Mouse (Mus musculus) hindlimb bud, embryonic 11.5 days (tissue): Measurements from ENCODE around the gene Slc22a14.
"Not testable (repeated sequence)": the region's sequence is repeated elsewhere in the genome, so short reads cannot be mapped to it uniquely, and the experiment has no call there.

ENCODE experiments used
- DNase-seq: peaks from one replicate; pipeline ENCODE4 v3.0.0-alpha.2; 2012; ENCODE audit warnings: low read depth, low spot score; ENCODE audit errors: extremely low spot score

Gene Slc22a14

GRCm38 (mm10) chr9:119265373-119266120 lies 99.8 kb downstream of the Slc22a14 start:
- not testable (repeated sequence) for DNase-seq

DNA sequence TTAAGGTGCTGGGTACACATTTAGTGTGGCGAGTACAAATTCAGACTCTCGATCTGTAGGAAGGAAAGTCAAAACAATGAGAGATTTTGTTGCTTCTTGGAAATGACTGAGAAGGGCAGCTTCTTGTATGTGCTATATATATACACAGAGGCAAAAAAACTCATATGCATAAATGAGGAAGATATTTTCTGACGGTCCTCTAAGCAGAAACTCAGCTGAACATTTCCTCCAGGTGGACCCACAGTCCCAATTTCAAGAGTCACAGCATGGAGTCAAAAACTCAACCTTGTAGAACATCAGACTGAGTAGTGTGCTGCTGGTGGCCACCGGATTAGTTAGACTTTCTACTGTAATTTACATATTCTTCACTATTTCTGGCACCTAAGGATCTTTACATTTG lies 102.3 kb downstream of the Slc22a14 start:
- no peak for DNase-seq

- DNase-seq = no peak
These were observed 104.5 kb downstream of the Slc22a14 start for GRCm38 (mm10) chr9:119260825-119261224.

DNA sequence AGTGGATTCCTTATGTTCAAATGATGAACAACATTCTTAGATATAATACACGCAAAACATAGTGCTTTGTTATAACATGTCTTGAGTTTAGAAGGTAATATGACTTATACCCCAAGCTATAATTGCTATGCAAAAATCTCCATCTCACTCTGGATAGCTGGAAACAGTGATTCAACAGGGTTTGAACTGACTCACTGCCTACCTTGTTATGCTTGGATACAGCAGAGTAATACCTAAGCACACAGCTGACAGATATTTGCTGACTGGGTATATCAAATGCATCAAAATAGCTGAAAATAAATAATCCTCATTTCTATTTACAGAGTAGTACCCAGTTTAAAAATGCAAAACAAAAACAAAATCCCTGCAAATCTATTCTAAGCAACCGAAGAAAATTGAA lies 106.6 kb downstream of the Slc22a14 start:
- DNase-seq = no peak

- DNase-seq = no peak
These were observed 107.2 kb downstream of the Slc22a14 start for GRCm38 (mm10) chr9:119258128-119258527.

GRCm38 (mm10) chr9:119256161-119256560 lies 109.2 kb downstream of the Slc22a14 start:
- no peak for DNase-seq

DNA sequence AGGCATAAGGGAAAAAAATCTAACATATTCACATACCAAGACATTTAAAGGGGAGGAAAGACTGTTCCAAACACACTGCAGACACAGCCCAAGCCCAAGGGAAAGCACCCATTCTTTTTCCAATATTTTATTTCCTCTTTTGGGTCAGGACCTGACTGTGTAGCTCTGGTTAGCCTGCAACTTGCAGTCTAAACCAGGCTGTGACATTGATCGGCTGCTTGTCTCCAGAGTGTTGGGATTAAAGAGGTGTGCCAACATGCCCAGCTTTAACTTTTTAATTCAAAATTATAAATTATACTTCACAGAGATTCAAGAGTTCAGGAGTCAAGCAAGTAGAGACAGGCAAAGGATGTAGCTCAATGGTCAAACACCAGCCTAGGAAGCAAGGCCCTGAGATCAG lies 110.3 kb downstream of the Slc22a14 start:
- DNase-seq = no peak

- no peak for DNase-seq
These were observed 111.2 kb downstream of the Slc22a14 start for GRCm38 (mm10) chr9:119254187-119254586.

GRCm38 (mm10) chr9:119247996-119248395 lies 117.4 kb downstream of the Slc22a14 start:
- DNase-seq = no peak

GRCm38 (mm10) chr9:119246826-119247225 lies 118.5 kb downstream of the Slc22a14 start:
- DNase-seq = no peak

GRCm38 (mm10) chr9:119243981-119244380 lies 121.4 kb downstream of the Slc22a14 start:
- no peak for DNase-seq

- DNase-seq = no peak
These were observed 124.0 kb downstream of the Slc22a14 start for GRCm38 (mm10) chr9:119241169-119241865.

GRCm38 (mm10) chr9:119240286-119240997 lies 124.9 kb downstream of the Slc22a14 start:
- DNase-seq = no peak

- no peak for DNase-seq
These were observed 126.1 kb downstream of the Slc22a14 start for GRCm38 (mm10) chr9:119239274-119239673.

DNA sequence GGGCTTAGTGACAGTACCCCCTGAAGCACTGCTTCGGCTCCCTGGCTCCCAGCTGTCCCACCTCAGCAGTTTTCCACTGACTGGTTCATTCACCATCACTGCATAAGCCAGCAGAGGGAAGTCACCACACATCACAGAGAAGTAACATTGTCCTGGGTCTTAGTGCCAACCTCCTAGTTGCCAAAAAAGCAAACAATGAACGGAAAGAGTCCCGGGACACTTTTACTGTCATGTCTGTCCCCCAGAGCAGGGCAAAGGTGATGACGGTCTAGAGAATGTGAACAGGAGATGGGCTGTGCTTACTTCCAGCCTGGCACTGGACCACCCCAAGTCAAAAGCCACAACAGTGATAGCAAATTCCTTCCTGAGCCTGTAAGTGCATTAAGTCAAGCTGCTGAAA lies 126.6 kb downstream of the Slc22a14 start:
- DNase-seq = no peak

DNA sequence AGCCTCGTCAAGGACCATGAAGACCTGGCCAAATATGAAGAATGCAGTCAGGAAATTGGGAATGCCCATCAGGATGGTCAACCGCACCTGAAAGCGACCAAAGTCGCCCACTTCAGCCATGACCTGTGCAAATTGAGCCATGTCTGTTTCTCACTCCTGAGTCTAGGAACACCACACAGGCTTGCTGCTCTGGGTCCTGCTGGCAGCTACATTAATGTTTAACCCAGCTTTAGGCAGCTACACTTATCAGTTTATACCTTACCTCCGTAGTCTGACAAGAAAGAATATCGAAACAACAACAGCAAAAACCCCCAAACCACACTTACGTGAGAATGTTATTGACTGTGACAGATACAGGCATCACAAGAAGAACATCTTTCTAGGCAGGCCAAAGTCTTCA lies 133.8 kb downstream of the Slc22a14 start:
- no peak for DNase-seq

DNA sequence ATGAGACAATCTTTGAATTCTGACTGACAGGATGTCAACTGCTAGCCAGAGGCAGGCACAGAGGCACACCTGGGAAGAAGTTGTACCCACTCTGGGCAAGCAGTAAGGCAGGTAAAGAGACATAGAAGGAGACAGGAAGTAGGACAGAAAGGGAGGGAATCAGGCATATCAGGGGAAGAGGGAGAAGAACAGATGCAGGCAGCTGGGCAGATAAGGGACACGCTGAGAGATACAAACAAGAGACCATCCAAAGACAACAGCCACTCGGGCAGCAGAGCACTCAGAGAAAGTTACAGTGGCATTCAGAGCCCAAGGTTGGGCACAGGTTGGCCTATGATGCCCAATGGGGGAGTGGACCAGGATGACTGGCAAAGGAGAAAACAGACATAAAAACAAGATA lies 134.5 kb downstream of the Slc22a14 start:
- no peak for DNase-seq

- DNase-seq = no peak
These were observed 145.1 kb downstream of the Slc22a14 start for GRCm38 (mm10) chr9:119220249-119220648.

- no peak for DNase-seq
These were observed 145.7 kb downstream of the Slc22a14 start for GRCm38 (mm10) chr9:119219667-119220066.

DNA sequence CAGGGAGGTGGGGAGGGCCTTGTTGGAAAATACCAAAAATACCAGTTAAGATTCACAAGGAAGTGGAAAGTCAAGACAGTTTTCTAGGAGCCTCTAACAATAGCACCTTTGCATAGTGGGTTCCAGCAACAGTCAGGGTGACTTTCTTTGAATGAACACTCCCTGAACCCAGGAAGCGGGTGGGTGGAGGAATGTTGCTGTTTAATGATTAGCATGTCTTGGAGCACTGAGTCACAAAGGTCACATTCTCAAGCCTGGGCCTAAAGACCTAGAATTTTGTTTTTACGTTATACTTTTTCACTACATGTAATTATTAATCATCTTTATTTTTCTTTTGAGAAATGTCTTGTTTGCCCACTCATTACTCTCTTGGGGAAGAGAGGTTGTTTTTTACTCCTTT lies 150.0 kb downstream of the Slc22a14 start:
- DNase-seq = not testable (repeated sequence)

DNA sequence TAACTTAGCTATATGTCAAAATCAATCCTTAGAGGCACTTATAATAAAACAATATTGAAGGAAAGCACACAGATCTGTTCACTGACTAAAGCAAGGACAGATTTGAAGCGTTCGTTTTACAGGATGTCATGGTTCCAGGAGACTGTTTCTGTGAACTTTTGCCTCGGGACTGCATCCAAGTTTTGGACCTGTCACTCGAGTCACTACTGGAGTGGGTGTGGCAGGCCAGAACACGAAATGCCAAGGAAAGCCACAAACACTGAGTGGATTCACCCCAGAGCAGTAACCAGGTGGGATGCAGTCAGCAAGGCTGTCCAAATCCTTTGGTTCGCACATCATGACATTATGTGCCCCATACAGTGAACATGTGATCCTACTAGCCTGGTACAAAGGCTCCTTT lies 150.8 kb downstream of the Slc22a14 start:
- no peak for DNase-seq

DNA sequence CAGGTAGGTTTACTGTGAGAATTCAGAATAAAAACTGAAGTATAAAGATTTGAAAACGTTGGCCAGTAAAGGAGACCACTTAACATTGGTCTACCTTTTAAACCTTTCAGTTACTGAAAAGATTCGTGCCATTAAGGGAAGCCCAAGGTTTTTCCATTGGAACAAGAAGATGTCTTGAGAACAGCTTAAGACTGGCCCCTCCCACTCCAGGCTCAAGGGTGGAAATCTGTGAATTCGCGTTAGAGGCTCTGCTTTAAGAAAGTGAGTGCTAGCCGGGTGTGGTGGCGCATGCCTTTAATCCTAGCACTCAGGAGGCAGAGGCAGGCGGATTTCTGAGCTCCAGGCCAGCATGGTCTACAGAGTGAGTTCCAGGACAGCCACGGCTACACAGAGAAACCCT lies 152.4 kb downstream of the Slc22a14 start:
- DNase-seq = no peak
